In genomic region chr1:61139291-61139983, GRCm38 (mm10) we compare ENCODE assay signal across 8 mouse cellular contexts.
A peak's percentile ranks its signal among the peaks of the same experiment; 100 is the strongest.
DNase-seq lines count a peak whose midpoint lies in the region; ATAC-seq lines count a peak whose summit lies in the region.

No protein-coding gene starts in this region.

- peaks cover 39% of the 10 kb centered on the region for H3K27me3 ChIP-seq in forebrain, embryonic 10.5 days (ENCODE audit: poor library complexity, severe bottlenecking)
- no peaks in the 10 kb centered on the region for H3K27me3 ChIP-seq in heart, embryonic 16.5 days (ENCODE audit: control insufficient read depth, insufficient read depth, low read length)
- H3K27me3 ChIP-seq in liver, embryonic 13.5 days: no peaks in the 10 kb centered on the region; the same call in 1 of the 2 replicates

- 9% methylated on average over 15 of the region's 15 CpGs for WGBS in forebrain, embryonic 10.5 days
- 14% methylated on average over 15 of the region's 15 CpGs for WGBS in heart, embryonic 16.5 days
- WGBS in liver, embryonic 13.5 days (ENCODE audit: insufficient replicate concordance): 21% methylated on average over 15 of the region's 15 CpGs

- H3K9me3 ChIP-seq in forebrain, embryonic 10.5 days: no peaks in the 10 kb centered on the region
- no peaks in the 10 kb centered on the region for H3K9me3 ChIP-seq in heart, embryonic 16.5 days (replicated peaks; ENCODE audit: control insufficient read depth, low read length)
- no peaks in the 10 kb centered on the region for H3K9me3 ChIP-seq in liver, embryonic 13.5 days (replicated peaks)

- H3K36me3 ChIP-seq in forebrain, embryonic 10.5 days (replicated peaks): no peaks in the 10 kb centered on the region
- no peaks in the 10 kb centered on the region for H3K36me3 ChIP-seq in heart, embryonic 16.5 days (ENCODE audit: control insufficient read depth, insufficient read depth)
- no peaks in the 10 kb centered on the region for H3K36me3 ChIP-seq in liver, embryonic 13.5 days

- H3K4me2 ChIP-seq in heart, embryonic 16.5 days (ENCODE audit: low read depth, low read length): peak overlapping the region; percentile 59
- H3K4me2 ChIP-seq in liver, embryonic 13.5 days: peak overlapping the region; percentile 3; the same call in 1 of the 2 replicates

- H3K27ac ChIP-seq in forebrain, embryonic 10.5 days: peak overlapping the region; percentile 81
- no peak overlapping the region for H3K27ac ChIP-seq in heart, embryonic 16.5 days (ENCODE audit: low read length)
- no peak overlapping the region for H3K27ac ChIP-seq in liver, embryonic 13.5 days

- ATAC-seq in heart, embryonic 16.5 days (replicated peaks; ENCODE audit: extremely low read depth, insufficient read depth, low FRiP score): no peak
- no peak for ATAC-seq in liver, embryonic 13.5 days (ENCODE audit: low read depth)

- DNase-seq in CD4-positive helper T cell, adult 2 months (ENCODE audit: low read depth, low spot score): peak; percentile 79
- DNase-seq in T-cell, adult 2 months (ENCODE audit: low spot score): peak; percentile 62
- peak; percentile 69 for DNase-seq in forebrain, embryonic 10.5 days (ENCODE audit: extremely low spot score, low spot score)
- DNase-seq in kidney, postnatal 4 days: peak; percentile 63 to 77
- no peak for DNase-seq in liver, embryonic 13.5 days
- DNase-seq in retina, embryonic 14.5 days (ENCODE audit: low spot score): peak; percentile 77
- DNase-seq in c-Kit-positive CD71-positive TER-119-positive erythroid progenitor cells, embryonic 14.5 days (ENCODE audit: low spot score): no peak

- peaks cover 64% of the 10 kb centered on the region for H3K4me1 ChIP-seq in forebrain, embryonic 10.5 days
- H3K4me1 ChIP-seq in heart, embryonic 16.5 days (ENCODE audit: control insufficient read depth, insufficient read depth, low read length): peaks cover 11% of the 10 kb centered on the region
- 0 out of 2 replicates have a peak, but pooled peaks cover 9% of the 10 kb centered on the region for H3K4me1 ChIP-seq in liver, embryonic 13.5 days (replicated peaks)

- no peak overlapping the region for H3K9ac ChIP-seq in heart, embryonic 16.5 days (ENCODE audit: low read length)
- no peak overlapping the region for H3K9ac ChIP-seq in liver, embryonic 13.5 days

- H3K4me3 ChIP-seq in forebrain, embryonic 10.5 days: peak overlapping the region; percentile 37
- H3K4me3 ChIP-seq in heart, embryonic 16.5 days (ENCODE audit: low read length): peak overlapping the region; percentile 38
- no peak overlapping the region for H3K4me3 ChIP-seq in liver, embryonic 13.5 days (replicated peaks)

Comparison
In these comparisons a context has a peak if more than half of its experiments do, and no peak if none do; other contexts are left out.
1. DNase-seq: peak in CD4-positive helper T cell, adult 2 months (single experiment), T-cell, adult 2 months (single experiment), forebrain, embryonic 10.5 days (single experiment), kidney, postnatal 4 days (2 of 2) and retina, embryonic 14.5 days (single experiment); none in liver, embryonic 13.5 days (single experiment) and c-Kit-positive CD71-positive TER-119-positive erythroid progenitor cells, embryonic 14.5 days (single experiment).